Mouse (Mus musculus) Muller cell, postnatal 12 days (primary cell): ENCODE measurements around the gene Fam20a.

Experiments
- DNase-seq: peaks from one replicate; pipeline ENCODE4 v3.0.0-alpha.2; 2015; ENCODE audit errors: inconsistent ontology term

Fam20a gene

GRCm38 (mm10) chr11:109721781-109722446 is at the start of gene Fam20a:
TSS of gene Fam20a (minus strand) at chr11:109722279.
- DNase-seq: peak; percentile 69

GRCm38 (mm10) chr11:109771381-109771780 is 49.3 kb upstream of the Fam20a start:
- DNase-seq: no peak

DNA sequence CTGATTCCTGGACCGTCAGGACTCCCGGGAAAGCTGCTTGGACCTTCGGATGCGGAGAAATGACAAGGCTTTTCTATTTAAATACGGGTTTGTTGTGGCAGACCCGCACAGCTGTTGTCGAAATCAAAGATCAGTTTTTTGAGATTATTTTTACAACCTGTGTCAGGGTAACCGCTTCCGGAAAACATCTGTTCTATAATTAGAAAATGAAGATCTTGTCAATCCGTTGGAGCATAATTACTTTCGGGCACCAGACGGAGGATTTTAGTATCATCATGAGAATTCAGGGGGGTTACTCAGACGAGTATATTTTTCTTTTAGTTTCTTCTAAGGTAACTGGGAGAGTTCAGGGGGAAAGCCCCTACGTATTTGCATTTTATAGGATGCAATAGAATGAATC is 48.1 kb upstream of the Fam20a start:
- DNase-seq: no peak

DNA sequence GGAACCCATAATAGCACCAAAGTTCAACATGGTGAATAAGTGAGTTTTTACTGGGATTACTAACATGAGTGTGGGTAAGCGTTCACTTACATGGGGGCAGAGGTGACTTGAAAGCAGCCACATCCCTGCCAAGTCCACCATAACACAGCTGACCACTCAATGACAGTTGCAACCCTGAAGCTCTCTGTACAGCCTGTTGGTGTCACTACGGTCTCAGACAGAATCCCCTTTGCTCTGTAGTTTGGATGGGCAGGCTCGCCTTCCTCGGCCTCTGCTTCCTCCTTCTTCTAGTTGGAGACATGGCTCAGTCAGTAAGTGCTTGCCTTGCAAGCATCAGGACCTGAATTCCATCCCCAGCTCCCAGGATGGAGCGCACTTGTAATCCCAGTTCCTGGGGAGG is 47.0 kb upstream of the Fam20a start:
- DNase-seq: no peak

DNA sequence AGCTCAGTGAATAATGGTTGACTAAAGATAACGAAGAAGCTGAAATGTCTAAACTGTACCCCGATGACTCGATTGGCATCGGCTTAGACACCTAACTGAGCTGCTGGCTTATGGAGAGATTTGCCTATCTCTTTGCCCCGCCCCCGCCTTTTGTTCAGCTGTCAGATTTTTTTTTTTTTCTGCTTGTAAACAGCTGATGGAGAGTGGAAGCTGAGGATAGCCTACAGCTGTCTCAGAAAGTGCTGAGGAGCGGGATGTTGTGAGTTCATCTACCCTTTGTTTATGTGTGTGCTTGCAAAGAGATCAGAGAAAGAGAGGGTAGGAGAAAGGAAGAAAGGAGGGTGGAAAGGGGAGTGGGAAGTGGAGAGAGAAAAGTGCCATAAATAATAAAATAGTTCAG is 38.0 kb upstream of the Fam20a start:
- no peak for DNase-seq

GRCm38 (mm10) chr11:109758616-109759215 is 36.6 kb upstream of the Fam20a start:
- DNase-seq: no peak

DNA sequence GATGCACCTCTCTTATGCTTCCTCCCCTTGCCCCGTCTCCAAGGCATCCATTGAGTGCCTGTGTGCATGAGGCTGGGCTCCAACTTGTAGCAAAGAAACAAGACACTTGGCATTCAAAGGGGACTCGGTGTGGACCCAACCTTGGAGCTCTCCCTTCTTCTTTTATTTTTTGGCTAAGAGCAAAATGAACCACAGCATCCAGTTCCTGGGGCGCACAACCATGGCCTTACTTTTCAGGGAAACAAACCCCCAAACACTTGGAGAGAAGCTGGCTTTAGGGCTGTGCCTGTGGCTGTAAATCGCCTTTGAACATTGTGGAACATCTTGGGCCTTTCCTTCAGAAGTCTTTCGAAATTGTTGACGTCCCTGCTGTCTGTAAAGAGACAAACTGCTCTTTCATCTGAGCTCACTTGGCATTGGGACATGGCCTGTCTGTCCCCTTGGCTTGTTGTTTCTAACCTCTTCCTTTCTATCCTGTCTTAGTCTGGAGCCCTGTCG is 32.1 kb upstream of the Fam20a start:
- DNase-seq: no peak

- peak; percentile 35 for DNase-seq
Observed at GRCm38 (mm10) chr11:109751636-109752603, 29.8 kb upstream of the Fam20a start.

DNA sequence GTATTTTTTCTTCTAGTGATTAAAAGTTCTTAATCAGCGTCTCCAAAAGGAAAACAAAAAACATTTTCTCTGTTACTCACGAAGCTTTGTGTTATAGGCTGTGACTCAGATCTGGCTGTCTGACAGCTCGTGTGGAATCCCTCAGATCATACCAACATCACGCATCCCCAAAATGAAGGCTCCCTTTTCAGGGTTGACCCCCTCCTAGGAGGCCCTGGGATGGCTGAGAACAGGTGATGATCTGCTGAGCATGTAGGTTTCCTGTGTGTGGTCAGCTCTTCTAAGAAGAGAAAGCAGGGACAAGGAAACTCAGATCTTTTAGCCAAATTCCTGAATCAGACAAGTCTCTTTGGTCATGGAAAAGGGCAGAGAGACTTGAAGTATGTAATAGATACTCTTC is 23.1 kb upstream of the Fam20a start:
- no peak for DNase-seq

GRCm38 (mm10) chr11:109737967-109738366 is 15.9 kb upstream of the Fam20a start:
- no peak for DNase-seq

DNA sequence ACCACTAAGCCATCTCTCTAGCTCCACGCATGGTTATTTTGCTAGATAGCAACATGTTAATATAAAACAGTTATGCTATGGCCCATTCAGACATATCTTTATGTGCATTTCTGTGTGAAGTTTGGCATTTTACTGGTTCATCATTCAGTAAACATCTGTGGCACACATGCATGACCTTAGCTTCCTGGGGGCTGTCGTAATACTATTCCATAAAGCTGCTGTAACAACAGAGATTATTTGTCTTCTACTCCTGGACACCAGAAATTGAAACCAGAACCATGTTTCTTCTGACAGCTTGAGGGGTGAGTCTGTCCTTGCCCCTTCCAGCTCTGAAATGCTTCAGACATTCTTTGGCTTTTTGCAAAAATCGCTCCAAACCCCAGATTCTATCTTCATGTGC is 14.3 kb upstream of the Fam20a start:
- no peak for DNase-seq

- DNase-seq: no peak
Observed at GRCm38 (mm10) chr11:109734341-109734740, 12.3 kb upstream of the Fam20a start.

DNA sequence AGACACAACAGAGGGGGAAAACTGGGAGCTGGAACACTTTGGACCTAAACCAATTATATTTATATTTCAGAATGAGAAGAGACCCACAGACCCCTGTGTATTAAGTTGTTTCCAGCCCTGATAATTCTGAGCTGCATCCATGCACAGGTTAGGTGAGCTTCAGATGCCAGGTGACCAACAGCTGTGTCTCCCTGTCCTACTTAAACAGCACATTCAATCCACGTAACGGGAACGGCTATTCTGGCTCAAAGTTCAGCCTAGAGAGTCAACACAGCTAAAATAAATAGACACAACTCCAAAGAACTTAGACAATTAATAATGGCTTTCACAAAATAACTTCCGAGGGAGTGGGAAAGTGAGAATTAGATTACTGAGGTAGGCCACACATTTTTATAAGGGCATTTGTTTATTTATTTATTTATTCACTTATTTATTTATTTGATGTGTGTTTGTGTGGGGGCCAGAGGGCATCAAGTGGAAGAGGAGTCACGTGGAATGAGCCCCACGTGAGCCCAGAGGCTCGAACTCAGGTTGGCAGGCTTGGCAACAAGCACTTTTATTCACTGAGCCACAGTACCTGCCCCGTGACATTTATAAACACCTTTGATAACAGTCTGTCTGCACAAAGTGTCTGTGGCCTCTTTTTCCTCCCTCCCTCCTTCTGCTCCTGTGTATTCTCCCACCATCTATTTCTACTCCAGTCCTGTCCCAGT is 10.8 kb upstream of the Fam20a start:
- DNase-seq: no peak

- no peak for DNase-seq
Observed at GRCm38 (mm10) chr11:109728371-109728770, 6.3 kb upstream of the Fam20a start.

- no peak for DNase-seq
Observed at GRCm38 (mm10) chr11:109722711-109723110, 632 bp upstream of the Fam20a start.

DNA sequence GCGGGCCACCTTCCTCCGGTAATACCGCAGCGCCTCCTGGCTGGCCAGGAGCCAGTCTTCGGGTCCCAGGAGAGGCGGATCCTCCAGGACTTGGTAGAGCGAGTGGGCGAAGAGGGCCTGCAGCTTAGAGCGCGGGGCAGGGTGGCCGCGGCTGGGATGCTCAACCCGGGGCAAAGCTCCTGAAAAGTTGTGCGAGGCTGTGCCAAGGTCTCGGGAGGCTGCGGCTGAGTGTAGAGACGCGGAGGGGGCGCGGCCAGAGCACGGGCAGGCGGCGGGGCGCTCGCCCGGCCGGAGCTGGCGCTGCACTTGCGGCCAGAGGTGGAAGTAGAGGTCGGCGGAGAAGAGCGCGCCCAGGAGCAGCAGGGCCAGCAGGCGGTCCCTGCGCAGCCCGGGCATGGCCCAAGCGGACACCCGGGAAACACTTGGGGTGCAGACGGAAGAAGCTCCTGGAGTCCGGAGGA is 729 bp downstream of the Fam20a start:
- peak; percentile 65 for DNase-seq

DNA sequence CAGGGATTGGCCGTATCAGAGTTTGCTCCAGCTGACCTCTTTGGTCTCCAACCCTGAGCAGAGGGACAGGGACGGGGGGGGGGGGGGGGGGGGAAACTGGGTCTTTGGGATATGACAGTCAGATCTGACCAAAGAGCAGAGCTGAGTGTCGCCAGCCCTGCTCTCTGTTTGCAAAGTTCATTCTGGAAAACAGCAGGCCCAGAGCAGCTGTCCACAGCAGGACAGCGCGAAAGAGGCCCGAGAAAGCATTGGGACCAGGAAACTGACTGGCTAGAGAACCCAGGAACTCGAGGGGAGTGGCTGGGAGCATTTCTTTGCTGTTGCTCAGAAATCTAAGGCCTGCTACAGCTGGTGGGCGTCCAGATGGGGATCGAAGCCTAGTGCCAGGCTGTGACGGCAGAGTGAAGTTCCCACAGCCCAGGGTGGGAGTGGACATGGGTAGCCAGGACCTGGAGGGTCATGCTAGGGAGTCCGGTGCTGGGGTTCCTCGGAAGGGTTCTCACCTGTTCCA is 1.2 kb downstream of the Fam20a start:
- DNase-seq: peak; percentile 32

GRCm38 (mm10) chr11:109719399-109719798 is 2.7 kb downstream of the Fam20a start:
- DNase-seq: no peak

DNA sequence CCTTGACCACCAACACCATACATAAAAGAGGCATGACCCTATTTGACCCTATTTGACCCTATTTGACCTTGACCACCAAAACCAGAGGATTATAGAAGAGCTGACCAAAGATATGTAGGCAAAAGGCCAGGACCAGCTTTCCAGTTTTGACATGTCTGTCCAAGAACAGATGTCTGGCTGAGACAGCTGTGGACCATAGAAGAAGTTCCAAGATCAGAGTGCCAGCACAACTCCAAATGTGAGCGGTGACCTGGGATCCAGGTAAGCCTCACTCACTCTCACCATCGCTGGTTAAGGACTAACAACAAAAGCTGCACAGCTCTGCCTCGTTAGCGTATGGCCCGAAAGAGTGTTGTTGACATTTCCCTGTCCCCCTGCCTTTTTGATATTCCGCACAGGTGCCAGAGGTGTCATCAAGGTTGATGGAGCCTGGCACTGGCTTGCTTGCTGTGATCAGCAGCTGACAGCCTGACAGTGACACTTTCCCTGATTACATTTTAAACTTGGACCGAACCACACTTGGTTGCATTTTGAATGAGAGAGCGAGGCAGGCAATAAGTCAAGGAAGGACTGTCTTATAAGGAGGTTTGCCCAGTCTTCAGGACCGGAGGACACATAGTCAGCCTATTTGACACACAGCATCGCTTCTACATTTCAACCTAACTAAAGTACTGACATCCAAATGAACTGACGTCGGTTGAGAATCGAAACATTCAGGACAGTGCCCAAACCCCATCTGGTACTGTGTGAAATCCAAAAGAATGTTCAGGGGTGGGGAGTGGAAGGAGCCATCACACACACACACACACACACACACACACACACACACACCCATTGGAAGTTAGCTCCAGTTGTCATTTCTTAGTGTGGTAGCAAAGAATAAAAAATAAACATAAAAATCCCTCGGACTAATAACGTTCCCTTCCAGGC is 3.8 kb downstream of the Fam20a start:
- no peak for DNase-seq

- DNase-seq: no peak
Observed at GRCm38 (mm10) chr11:109717448-109717847, 4.6 kb downstream of the Fam20a start.
